Mouse (Mus musculus): ENCODE results near the gene Spata19. TPM values are rescaled to one million over a fixed set of nuclear protein-coding genes. Genes with fewer than 3 reads are reported as not detected.

Gene Spata19
- total and polyA plus RNA-seq, 2 experiments: not detected

GRCm38 (mm10) chr9:27433301-27433700, 36.7 kb downstream of the Spata19 start:
- 77% methylated on average over 7 of the region's 7 CpGs for WGBS
- no peak overlapping the region for H3K9ac ChIP-seq (ENCODE audit: low read depth, low read length)
- no peaks in the 10 kb centered on the region for H3K27me3 ChIP-seq (ENCODE audit: control insufficient read depth, insufficient read depth, low read length)
- no peaks in the 10 kb centered on the region for H3K36me3 ChIP-seq (ENCODE audit: control insufficient read depth, insufficient read depth, low read length)
- H3K4me1 ChIP-seq (ENCODE audit: control insufficient read depth, insufficient read depth, low read length): no peaks in the 10 kb centered on the region
- H3K79me2 ChIP-seq (ENCODE audit: control insufficient read depth, insufficient read depth, low read length): no peaks in the 10 kb centered on the region
- no peak overlapping the region for H3K4me3 ChIP-seq (ENCODE audit: insufficient read depth, low read depth, low read length)
- no peak for DNase-seq (ENCODE audit: extremely low read depth, low read depth, low spot score)
- TF ChIP-seq CTCF (IDR thresholded peaks at IDR 0.05; ENCODE audit: low read depth, low read length) (no peak), POLR2A (IDR thresholded peaks at IDR 0.05; ENCODE audit: extremely low read depth, insufficient read depth, low read length) (no peak)
- H3K27ac ChIP-seq (replicated peaks; ENCODE audit: insufficient read depth, low read depth, low read length): no peak overlapping the region

GRCm38 (mm10) chr9:27435936-27436335, 39.3 kb downstream of the Spata19 start:
- Histone ChIP-seq H3K4me1 (ENCODE audit: control insufficient read depth, insufficient read depth, low read length) (no peaks in the 10 kb centered on the region), H3K27me3 (ENCODE audit: control insufficient read depth, insufficient read depth, low read length) (no peaks in the 10 kb centered on the region), H3K9ac (ENCODE audit: low read depth, low read length) (no peak overlapping the region), H3K27ac (replicated peaks; ENCODE audit: insufficient read depth, low read depth, low read length) (no peak overlapping the region), H3K79me2 (ENCODE audit: control insufficient read depth, insufficient read depth, low read length) (no peaks in the 10 kb centered on the region), H3K36me3 (ENCODE audit: control insufficient read depth, insufficient read depth, low read length) (no peaks in the 10 kb centered on the region), H3K4me3 (ENCODE audit: insufficient read depth, low read depth, low read length) (no peak overlapping the region)
- 69% methylated on average over 9 of the region's 9 CpGs for WGBS
- TF ChIP-seq CTCF (IDR thresholded peaks at IDR 0.05; ENCODE audit: low read depth, low read length) (no peak), POLR2A (IDR thresholded peaks at IDR 0.05; ENCODE audit: extremely low read depth, insufficient read depth, low read length) (no peak)
- DNase-seq (ENCODE audit: extremely low read depth, low read depth, low spot score): no peak

- DNase-seq (ENCODE audit: extremely low read depth, low read depth, low spot score): no peak
- Histone ChIP-seq H3K4me3 (ENCODE audit: insufficient read depth, low read depth, low read length) (no peak overlapping the region), H3K27me3 (ENCODE audit: control insufficient read depth, insufficient read depth, low read length) (no peaks in the 10 kb centered on the region), H3K4me1 (ENCODE audit: control insufficient read depth, insufficient read depth, low read length) (no peaks in the 10 kb centered on the region), H3K9ac (ENCODE audit: low read depth, low read length) (no peak overlapping the region), H3K79me2 (ENCODE audit: control insufficient read depth, insufficient read depth, low read length) (no peaks in the 10 kb centered on the region), H3K27ac (replicated peaks; ENCODE audit: insufficient read depth, low read depth, low read length) (no peak overlapping the region), H3K36me3 (ENCODE audit: control insufficient read depth, insufficient read depth, low read length) (no peaks in the 10 kb centered on the region)
- TF ChIP-seq POLR2A (IDR thresholded peaks at IDR 0.05; ENCODE audit: extremely low read depth, insufficient read depth, low read length): no peak
- TF ChIP-seq CTCF (IDR thresholded peaks at IDR 0.05; ENCODE audit: low read depth, low read length): no peak
- 73% methylated on average over 7 of the region's 7 CpGs for WGBS
These were observed 40.9 kb downstream of the Spata19 start for GRCm38 (mm10) chr9:27437391-27438061.

GRCm38 (mm10) chr9:27449780-27450422, 53.3 kb downstream of the Spata19 start:
- no peaks in the 10 kb centered on the region for H3K27me3 ChIP-seq (ENCODE audit: control insufficient read depth, insufficient read depth, low read length)
- no peak overlapping the region for H3K4me3 ChIP-seq (ENCODE audit: insufficient read depth, low read depth, low read length)
- DNase-seq (ENCODE audit: extremely low read depth, low read depth, low spot score): no peak
- H3K9ac ChIP-seq (ENCODE audit: low read depth, low read length): no peak overlapping the region
- no peaks in the 10 kb centered on the region for H3K4me1 ChIP-seq (ENCODE audit: control insufficient read depth, insufficient read depth, low read length)
- no peak for TF ChIP-seq CTCF (IDR thresholded peaks at IDR 0.05; ENCODE audit: low read depth, low read length)
- 68% methylated on average over 9 of the region's 9 CpGs for WGBS
- no peaks in the 10 kb centered on the region for H3K79me2 ChIP-seq (ENCODE audit: control insufficient read depth, insufficient read depth, low read length)
- H3K36me3 ChIP-seq (ENCODE audit: control insufficient read depth, insufficient read depth, low read length): no peaks in the 10 kb centered on the region
- no peak overlapping the region for H3K27ac ChIP-seq (replicated peaks; ENCODE audit: insufficient read depth, low read depth, low read length)

Other genes starting within 250 kb of the Spata19 start
- gene Jam3, start 241.4 kb upstream of the Spata19 start, total RNA-seq (2014; rRNA removed): 1.5 and 1.7 TPM in 2 replicates
- 0.81 and 1.4 TPM in 2 replicates for gene Jam3, start 241.4 kb upstream of the Spata19 start, polyA plus RNA-seq (2012; rRNA removed)
- gene Igsf9b, start 97.6 kb upstream of the Spata19 start, total RNA-seq (2014; rRNA removed): under 0.01 TPM in 2 replicates
- gene Igsf9b, start 97.6 kb upstream of the Spata19 start, polyA plus RNA-seq (2012; rRNA removed): 0.01 TPM in 1 of 2 replicates, not detected in the other